Mouse (Mus musculus): ENCODE measurements around the gene Nipal1.

DNA sequence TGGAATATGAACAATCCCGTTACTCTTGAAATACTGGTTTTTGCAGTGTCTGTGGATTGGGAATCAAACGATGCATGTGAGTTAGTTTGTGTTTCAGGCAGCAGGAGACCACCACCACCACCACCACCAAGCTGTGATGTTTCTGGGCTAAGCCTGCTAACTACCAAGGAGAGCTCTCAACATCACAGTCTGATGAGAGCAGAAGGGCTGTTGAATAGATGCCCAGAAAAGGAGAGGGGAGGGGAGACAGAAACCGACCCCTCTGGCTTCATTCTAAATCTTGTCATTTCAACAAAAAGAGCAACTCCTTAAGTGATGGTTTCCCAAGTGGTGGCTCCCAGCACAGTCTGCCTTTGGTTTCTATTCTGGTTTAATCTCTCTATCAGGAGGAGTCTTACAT is 50.7 kb downstream of the Nipal1 start:
- TF ChIP-seq ELF1 (IDR thresholded peaks at IDR 0.05; ENCODE audit: low read depth, low read length) (no peak), CTCF (conservative IDR thresholded peaks at IDR 0.05 in 1 of 2, IDR thresholded peaks at IDR 0.05 in 1 of 2; ENCODE audit: low read depth in 2 of 2, low read length in 2 of 2) (no peak), NELFE (IDR thresholded peaks at IDR 0.05; ENCODE audit: low read depth, low read length) (no peak), USF1 (IDR thresholded peaks at IDR 0.05; ENCODE audit: low read depth, low read length) (no peak), POLR2A (IDR thresholded peaks at IDR 0.05; ENCODE audit: low read depth, low read length) (no peak), ETS1 (conservative IDR thresholded peaks at IDR 0.05; ENCODE audit: low read depth, low read length) (no peak), CHD1 (IDR thresholded peaks at IDR 0.05; ENCODE audit: low read depth, low read length) (no peak)

All from CH12.LX (cell line).